Mouse (Mus musculus) heart, embryonic 15.5 days (tissue): ENCODE data around the gene Serpina3f. TPM values are rescaled to one million over a fixed set of nuclear protein-coding genes. Genes with fewer than 3 reads are reported as not detected.

ENCODE experiments used
- ATAC-seq: fragments of 200-750 bp; cut with Nextera tagmentation; replicated peaks from 2 replicates; pipeline ENCODE4 v1.8.0; 2017; ENCODE audit warnings: low read depth, moderate TSS enrichment; ENCODE audit not compliant: insufficient number of reproducible peaks, insufficient read depth, low FRiP score
- H3K27ac ChIP-seq: fragments of 300-500 bp; sonication (generic); 2 replicates; pipeline ENCODE4 v1.5.1; 2015; ENCODE audit warnings: mild to moderate bottlenecking, inconsistent platforms
- H3K27me3 ChIP-seq: fragments of 300-500 bp; sonication (generic); 2 replicates; pipeline ENCODE4 v1.6.1; 2015; ENCODE audit warnings: inconsistent platforms
- H3K36me3 ChIP-seq: fragments of 300-500 bp; sonication (generic); 2 replicates; pipeline ENCODE4 v1.6.1; 2015; ENCODE audit warnings: mild to moderate bottlenecking, inconsistent platforms
- H3K4me1 ChIP-seq: fragments of 300-500 bp; sonication (generic); replicated peaks from 2 replicates; pipeline ENCODE4 v1.6.1; 2015; ENCODE audit warnings: inconsistent platforms
- H3K4me2 ChIP-seq: fragments of 300-500 bp; sonication (generic); 2 replicates; pipeline ENCODE4 v1.6.1; 2015; ENCODE audit warnings: inconsistent platforms, mild to moderate bottlenecking, moderate library complexity
- H3K4me3 ChIP-seq: fragments of 300-500 bp; sonication (generic); 2 replicates; pipeline ENCODE4 v1.5.1; 2015; ENCODE audit warnings: mild to moderate bottlenecking, inconsistent platforms
- H3K9ac ChIP-seq: fragments of 300-500 bp; sonication (generic); 2 replicates; pipeline ENCODE4 v1.6.1; 2015; ENCODE audit warnings: mild to moderate bottlenecking, inconsistent platforms
- H3K9me3 ChIP-seq: fragments of 300-500 bp; sonication (generic); replicated peaks from 2 replicates; pipeline ENCODE4 v1.6.1; 2016; ENCODE audit warnings: inconsistent platforms
- WGBS: fragments of 180-500 bp; shearing (Covaris S2); methylation state at CpG from one replicate; pipeline ENCODE4 v1.1.7; 2015; ENCODE audit warnings: mixed read lengths; 5-methylcytosine and 5-hydroxymethylcytosine counted together
- polyA plus RNA-seq: library from polyadenylated mRNA; unstranded; fragments of >200 nt; fragmentation: Nextera tagmentation; extraction: Ambion mirVana; gene quantifications from 2 replicates; pipeline ENCODE4 v1.2.1, GENCODE M21; 2015

The Serpina3f gene
- 0.06 and 0.25 TPM in 2 replicates for polyA plus RNA-seq

DNA sequence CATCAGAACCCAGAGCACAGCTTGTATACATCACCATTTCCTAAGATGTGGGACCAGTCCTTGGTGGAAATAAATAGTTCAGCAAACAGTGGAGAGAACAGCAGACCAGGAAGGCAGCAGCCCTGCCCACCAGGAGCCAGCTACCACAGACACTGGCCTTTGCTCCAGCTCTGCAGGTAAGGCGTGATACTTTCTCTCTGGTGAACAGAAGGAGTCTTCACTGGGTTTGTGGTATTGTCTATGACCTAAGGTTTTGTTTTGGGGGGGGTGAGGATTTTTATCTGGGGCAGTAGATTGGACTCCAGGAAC lies at the start of gene Serpina3f:
Serpina3f (plus strand) TSS at position 100 of the 309 bp plus-strand sequence.
- WGBS, result 68% methylated on average over 1 of the region's 1 CpGs
- no peak within 1 kb of the TSS for H3K9ac ChIP-seq
- ATAC-seq, result no peak
- H3K4me2 ChIP-seq, result no peak within 1 kb of the TSS
- no peaks in the 10 kb centered on the region for H3K4me1 ChIP-seq
- H3K4me3 ChIP-seq, result no peak within 1 kb of the TSS
- H3K9me3 ChIP-seq, result no peaks in the 10 kb centered on the region
- H3K36me3 ChIP-seq, result no peaks in the 10 kb centered on the region
- H3K27ac ChIP-seq, result no peak within 1 kb of the TSS
- H3K27me3 ChIP-seq, result no peaks in the 10 kb centered on the region

DNA sequence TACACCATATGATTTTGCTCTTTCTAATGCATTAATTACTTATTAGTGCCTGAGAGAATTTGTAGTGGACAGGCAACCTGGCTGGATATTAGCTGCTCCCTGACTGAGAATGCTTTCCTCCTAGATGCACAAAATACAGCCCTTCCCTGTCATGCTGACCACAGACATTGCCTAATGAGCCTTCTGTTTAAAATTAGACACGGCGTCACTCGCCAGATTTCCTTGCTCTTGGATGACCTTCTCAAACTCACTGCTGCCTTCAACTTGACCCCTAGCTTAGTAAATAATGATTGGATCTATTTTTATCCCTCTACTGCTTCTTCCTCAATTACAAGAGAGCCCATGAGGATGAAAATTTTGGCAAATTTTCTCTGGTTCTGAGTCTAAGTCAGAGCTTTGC lies 39.6 kb upstream of the Serpina3f start:
- Histone ChIP-seq H3K9me3 (no peaks in the 10 kb centered on the region), H3K4me3 (no peak overlapping the region), H3K4me2 (no peak overlapping the region), H3K27me3 (peaks cover 4% of the 10 kb centered on the region; the same call in 1 of the 2 replicates), H3K36me3 (no peaks in the 10 kb centered on the region), H3K9ac (no peak overlapping the region), H3K27ac (no peak overlapping the region), H3K4me1 (peaks cover 11% of the 10 kb centered on the region)
- no peak for ATAC-seq
- WGBS, result 31% methylated on average over 3 of the region's 3 CpGs

GRCm38 (mm10) chr12:104175636-104176035 lies 38.7 kb upstream of the Serpina3f start:
- Histone ChIP-seq H3K27ac (no peak overlapping the region), H3K4me1 (peaks cover 11% of the 10 kb centered on the region), H3K36me3 (no peaks in the 10 kb centered on the region), H3K9ac (no peak overlapping the region), H3K9me3 (no peaks in the 10 kb centered on the region), H3K27me3 (peaks cover 6% of the 10 kb centered on the region), H3K4me2 (no peak overlapping the region), H3K4me3 (no peak overlapping the region)
- WGBS, result 82% methylated on average over 3 of the region's 3 CpGs
- ATAC-seq, result no peak

GRCm38 (mm10) chr12:104178577-104178976 lies 35.8 kb upstream of the Serpina3f start:
- no peak overlapping the region for H3K27ac ChIP-seq
- H3K9me3 ChIP-seq, result no peaks in the 10 kb centered on the region
- H3K4me1 ChIP-seq, result peaks cover 11% of the 10 kb centered on the region
- peak; percentile 72 for ATAC-seq
- no peak overlapping the region for H3K9ac ChIP-seq
- H3K27me3 ChIP-seq, result peaks cover 14% of the 10 kb centered on the region
- no peak overlapping the region for H3K4me2 ChIP-seq
- no peak overlapping the region for H3K4me3 ChIP-seq
- no peaks in the 10 kb centered on the region for H3K36me3 ChIP-seq

DNA sequence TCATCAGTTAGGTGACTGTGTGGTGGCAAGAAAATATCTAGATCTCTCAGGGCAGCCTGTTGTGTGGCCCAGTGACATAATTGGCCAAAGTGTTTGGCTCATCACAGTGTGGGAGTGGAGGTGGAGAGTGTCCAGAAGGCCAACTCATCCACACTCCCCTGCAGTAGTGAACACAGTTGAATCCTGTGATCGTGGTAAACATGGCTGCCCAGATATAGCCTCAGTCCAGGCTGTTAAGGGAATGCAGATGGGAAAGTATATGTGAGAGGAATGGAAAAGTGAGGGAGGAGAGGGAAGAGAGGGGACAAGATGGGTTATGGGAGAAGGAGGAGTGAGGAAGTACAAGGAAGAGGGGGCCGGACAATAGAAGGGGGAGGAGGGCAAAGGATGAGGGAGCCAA lies 35.4 kb upstream of the Serpina3f start:
- H3K36me3 ChIP-seq, result no peaks in the 10 kb centered on the region
- peaks cover 14% of the 10 kb centered on the region for H3K27me3 ChIP-seq
- 60% methylated on average over 2 of the region's 2 CpGs for WGBS
- 0 out of 2 replicates have a peak, but pooled peaks have one; percentile 25 for ATAC-seq
- no peak overlapping the region for H3K4me2 ChIP-seq
- no peak overlapping the region for H3K4me3 ChIP-seq
- no peak overlapping the region for H3K9ac ChIP-seq
- no peaks in the 10 kb centered on the region for H3K9me3 ChIP-seq
- H3K27ac ChIP-seq, result no peak overlapping the region
- peaks cover 11% of the 10 kb centered on the region for H3K4me1 ChIP-seq

DNA sequence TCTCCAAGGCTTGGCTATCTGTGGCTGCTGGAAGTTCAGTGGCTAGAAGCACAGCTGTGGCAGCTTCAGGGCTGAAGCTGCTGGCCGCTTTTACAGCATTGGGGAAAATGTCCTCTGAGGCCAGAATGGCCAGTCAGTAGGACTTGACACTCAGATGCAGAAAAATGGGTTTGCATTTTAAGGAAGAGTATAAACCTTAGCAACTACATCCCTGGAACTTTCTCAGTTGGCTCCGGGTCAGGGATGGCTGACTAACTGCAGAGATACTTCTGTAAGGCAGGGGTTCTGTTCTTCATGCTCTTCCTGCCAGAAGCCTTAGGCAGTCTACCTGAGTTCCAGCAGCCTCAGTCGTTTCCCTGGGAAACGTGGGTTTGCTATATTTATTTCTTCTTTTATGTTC lies 29.3 kb upstream of the Serpina3f start:
- Histone ChIP-seq H3K4me2 (no peak overlapping the region), H3K4me3 (no peak overlapping the region), H3K9me3 (no peaks in the 10 kb centered on the region), H3K27me3 (peaks cover 10% of the 10 kb centered on the region), H3K36me3 (no peaks in the 10 kb centered on the region), H3K4me1 (no peaks in the 10 kb centered on the region), H3K9ac (no peak overlapping the region), H3K27ac (no peak overlapping the region)
- 62% methylated on average over 4 of the region's 4 CpGs for WGBS
- no peak for ATAC-seq

- Histone ChIP-seq H3K9me3 (no peaks in the 10 kb centered on the region), H3K4me1 (no peaks in the 10 kb centered on the region), H3K4me3 (no peak overlapping the region), H3K9ac (no peak overlapping the region), H3K27me3 (peaks cover 3% of the 10 kb centered on the region), H3K4me2 (no peak overlapping the region), H3K27ac (no peak overlapping the region), H3K36me3 (no peaks in the 10 kb centered on the region)
- WGBS, result 62% methylated on average over 3 of the region's 3 CpGs
- no peak for ATAC-seq
Measured at GRCm38 (mm10) chr12:104186041-104186581, 28.2 kb upstream of the Serpina3f start.

DNA sequence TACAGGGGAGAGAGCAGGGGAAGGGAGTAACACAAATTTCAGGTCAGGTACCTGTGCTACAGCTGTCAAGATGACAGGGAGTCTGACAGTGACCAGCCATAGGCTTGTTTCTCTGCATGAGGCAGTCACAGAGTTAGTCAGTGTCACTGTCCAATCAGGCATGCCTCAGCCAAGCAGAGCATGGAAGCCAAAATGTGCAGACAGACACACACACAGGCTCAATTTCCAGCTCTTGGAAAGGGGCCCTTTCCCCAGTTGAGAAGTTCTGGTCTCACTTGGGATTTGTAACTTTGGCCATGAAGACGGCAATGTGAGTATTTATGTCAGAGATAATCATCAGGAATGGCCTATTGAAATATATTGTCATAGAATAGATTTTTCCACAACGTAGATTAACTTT lies 25.1 kb upstream of the Serpina3f start:
- Histone ChIP-seq H3K9ac (no peak overlapping the region), H3K4me3 (no peak overlapping the region), H3K9me3 (no peaks in the 10 kb centered on the region), H3K4me2 (no peak overlapping the region), H3K36me3 (no peaks in the 10 kb centered on the region), H3K27me3 (no peaks in the 10 kb centered on the region), H3K27ac (no peak overlapping the region), H3K4me1 (no peaks in the 10 kb centered on the region)
- no peak for ATAC-seq
- 66% methylated on average over 2 of the region's 2 CpGs for WGBS

DNA sequence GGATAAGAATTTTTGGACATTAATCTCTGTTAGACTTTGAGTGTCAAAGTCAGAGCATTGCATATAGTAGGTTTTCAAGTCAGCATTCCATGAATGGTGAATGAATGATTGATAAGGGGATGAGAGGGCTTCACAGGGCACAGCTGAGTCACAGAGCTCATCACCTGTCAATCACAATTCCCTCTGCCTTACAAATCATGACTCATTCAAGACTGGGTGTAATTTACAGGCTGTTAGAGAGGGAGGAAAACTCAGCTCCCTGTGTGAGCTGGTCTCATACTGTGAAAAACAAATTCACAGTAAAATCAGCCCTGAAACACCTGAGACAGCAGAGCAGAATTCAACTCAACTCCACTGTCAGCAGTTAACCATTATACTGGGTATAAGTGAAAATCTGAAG lies 23.5 kb upstream of the Serpina3f start:
- Histone ChIP-seq H3K9me3 (no peaks in the 10 kb centered on the region), H3K36me3 (no peaks in the 10 kb centered on the region), H3K9ac (no peak overlapping the region), H3K4me2 (no peak overlapping the region), H3K4me3 (no peak overlapping the region), H3K27ac (no peak overlapping the region), H3K4me1 (no peaks in the 10 kb centered on the region), H3K27me3 (peaks cover 3% of the 10 kb centered on the region; the same call in 1 of the 2 replicates)
- ATAC-seq, result no peak

DNA sequence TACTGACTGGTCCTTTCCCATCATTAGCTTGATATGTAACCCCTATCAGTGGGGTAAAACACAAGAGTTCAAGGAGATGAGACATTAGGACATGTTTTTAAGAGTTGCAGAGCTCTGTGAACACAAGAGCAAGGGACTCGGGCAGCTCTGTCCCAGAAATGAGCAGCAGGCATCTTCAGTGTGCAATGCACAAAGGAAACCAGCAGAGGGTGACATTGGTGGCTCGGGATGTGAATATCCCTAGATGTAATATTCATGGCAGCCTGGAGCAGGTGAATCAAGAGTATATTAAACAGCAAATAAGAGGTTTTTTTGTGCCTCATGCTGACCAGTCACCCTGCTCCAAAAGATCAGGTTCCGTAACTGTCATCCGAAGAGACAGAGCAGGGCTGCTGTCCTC lies 5.2 kb upstream of the Serpina3f start:
- H3K4me2 ChIP-seq, result no peak overlapping the region
- no peaks in the 10 kb centered on the region for H3K4me1 ChIP-seq
- ATAC-seq, result no peak
- no peaks in the 10 kb centered on the region for H3K36me3 ChIP-seq
- H3K27me3 ChIP-seq, result no peaks in the 10 kb centered on the region
- H3K9ac ChIP-seq, result no peak overlapping the region
- 73% methylated on average over 4 of the region's 4 CpGs for WGBS
- H3K27ac ChIP-seq, result no peak overlapping the region
- H3K4me3 ChIP-seq, result no peak overlapping the region
- H3K9me3 ChIP-seq, result no peaks in the 10 kb centered on the region

- ATAC-seq, result no peak
- Histone ChIP-seq H3K4me1 (no peaks in the 10 kb centered on the region), H3K27me3 (no peaks in the 10 kb centered on the region), H3K4me3 (no peak overlapping the region), H3K27ac (no peak overlapping the region), H3K4me2 (no peak overlapping the region), H3K9ac (no peak overlapping the region), H3K36me3 (no peaks in the 10 kb centered on the region), H3K9me3 (no peaks in the 10 kb centered on the region)
- 90% methylated on average over 2 of the region's 2 CpGs for WGBS
Measured at GRCm38 (mm10) chr12:104209802-104210201, 4.5 kb upstream of the Serpina3f start.

- no peaks in the 10 kb centered on the region for H3K27me3 ChIP-seq
- no peaks in the 10 kb centered on the region for H3K4me1 ChIP-seq
- WGBS, result 57% methylated on average over 2 of the region's 2 CpGs
- ATAC-seq, result no peak
- H3K4me3 ChIP-seq, result no peak overlapping the region
- no peak overlapping the region for H3K9ac ChIP-seq
- H3K4me2 ChIP-seq, result no peak overlapping the region
- H3K36me3 ChIP-seq, result no peaks in the 10 kb centered on the region
- H3K27ac ChIP-seq, result no peak overlapping the region
- no peaks in the 10 kb centered on the region for H3K9me3 ChIP-seq
Measured at GRCm38 (mm10) chr12:104213689-104214444, 477 bp upstream of the Serpina3f start.
